Mouse (Mus musculus) MEL (cell line): ENCODE measurements around the gene Nuak2. TPM values are rescaled to one million over a fixed set of nuclear protein-coding genes. Genes with fewer than 3 reads are reported as not detected.

ENCODE experiments used
- DNase-seq: peaks from one replicate; pipeline ENCODE4 v3.0.0; 2011; ENCODE audit warnings: low read depth, low spot score
- H3K27ac ChIP-seq: 2 replicates; pipeline ENCODE4 v1.5.1; 2012; ENCODE audit warnings: low read depth, mild to moderate bottlenecking, control low read depth, low read length, moderate library complexity; ENCODE audit not compliant: control insufficient read depth
- H3K27me3 ChIP-seq, 2 experiments: fragments of 150-350 bp in 1 of 2; sonication (generic) in 1 of 2; 2 replicates each; pipeline ENCODE4 v1.6.1; 2012; ENCODE audit warnings: low read length in 2 of 2, mild to moderate bottlenecking in 2 of 2, improper control_type of control experiment in 1 of 2, moderate library complexity in 1 of 2; ENCODE audit not compliant: insufficient read depth in 2 of 2, control insufficient read depth in 1 of 2
- H3K36me3 ChIP-seq, 2 experiments: 2 replicates each; pipeline ENCODE4 v1.6.1; 2012 to 2014; ENCODE audit warnings: low read length in 2 of 2, improper control_type of control experiment in 1 of 2, inconsistent platforms in 1 of 2, mild to moderate bottlenecking in 1 of 2; ENCODE audit not compliant: insufficient read depth in 2 of 2, control insufficient read depth in 1 of 2
- H3K4me1 ChIP-seq, 2 experiments: fragments of 150-350 bp in 1 of 2; sonication (generic) in 1 of 2; 2 replicates each; pipeline ENCODE4 v1.6.1; 2012; ENCODE audit warnings: low read length in 2 of 2, improper control_type of control experiment in 1 of 2, mild to moderate bottlenecking in 1 of 2; ENCODE audit not compliant: insufficient read depth in 2 of 2, control insufficient read depth in 1 of 2
- H3K4me3 ChIP-seq, 2 experiments: fragments of 150-350 bp in 1 of 2; sonication (generic) in 1 of 2; 2 replicates each; pipeline ENCODE4 v1.5.1; 2012; ENCODE audit warnings: low read depth in 2 of 2, low read length in 2 of 2, mild to moderate bottlenecking in 2 of 2, moderate library complexity in 2 of 2, control low read depth in 1 of 2, improper control_type of control experiment in 1 of 2; ENCODE audit not compliant: control insufficient read depth in 1 of 2, insufficient read depth in 1 of 2
- H3K79me2 ChIP-seq: 2 replicates; pipeline ENCODE4 v1.6.1; 2012; ENCODE audit warnings: mild to moderate bottlenecking, low read length, moderate library complexity; ENCODE audit not compliant: control insufficient read depth, poor library complexity, insufficient read depth
- H3K9ac ChIP-seq: 2 replicates; pipeline ENCODE4 v1.6.1; 2012; ENCODE audit warnings: low read depth, mild to moderate bottlenecking, control low read depth, low read length, moderate library complexity; ENCODE audit not compliant: control insufficient read depth, poor library complexity, severe bottlenecking
- H3K9me3 ChIP-seq: fragments of 150-350 bp; sonication (generic); replicated peaks from 2 replicates; pipeline ENCODE4 v1.6.1; 2012; ENCODE audit warnings: mild to moderate bottlenecking, low read length, improper control_type of control experiment, moderate library complexity; ENCODE audit not compliant: insufficient read depth
- BHLHE40 ChIP-seq: IDR thresholded peaks from 2 replicates; pipeline ENCODE4 v1.6.1; 2012; ENCODE audit warnings: low read depth, mild to moderate bottlenecking, inconsistent platforms, low read length, improper control_type of control experiment, borderline replicate concordance
- CHD2 ChIP-seq: IDR thresholded peaks from 2 replicates; pipeline ENCODE4 v1.6.1; 2011; ENCODE audit warnings: low read length, improper control_type of control experiment
- CTCF ChIP-seq, 3 experiments: IDR thresholded peaks in 2 of 3; conservative IDR thresholded peaks in 1 of 3; 2 replicates each; pipeline ENCODE4 v1.5.1; 2011 to 2012; ENCODE audit warnings: low read length in 3 of 3, low read depth in 2 of 3, mild to moderate bottlenecking in 2 of 3, improper control_type of control experiment in 1 of 3, inconsistent platforms in 1 of 3, mixed read lengths in 1 of 3, moderate library complexity in 1 of 3; ENCODE audit not compliant: control insufficient read depth in 1 of 3, insufficient read depth in 1 of 3, poor library complexity in 1 of 3, severe bottlenecking in 1 of 3
- E2F4 ChIP-seq: IDR thresholded peaks from 2 replicates; pipeline ENCODE4 v1.6.1; 2011; ENCODE audit warnings: low read depth, low read length, improper control_type of control experiment, borderline replicate concordance
- ELF1 ChIP-seq: IDR thresholded peaks from 2 replicates; pipeline ENCODE4 v1.6.1; 2014; ENCODE audit warnings: low read depth, mild to moderate bottlenecking, inconsistent platforms, low read length, improper control_type of control experiment, moderate library complexity
- EP300 ChIP-seq, 2 experiments: IDR thresholded peaks; 2 replicates each; pipeline ENCODE4 v1.6.1; 2011; ENCODE audit warnings: improper control_type of control experiment in 2 of 2, low read length in 2 of 2, low read depth in 1 of 2, mild to moderate bottlenecking in 1 of 2
- ETS1 ChIP-seq: IDR thresholded peaks from 2 replicates; pipeline ENCODE4 v1.6.1; 2012; ENCODE audit warnings: low read depth, mild to moderate bottlenecking, inconsistent platforms, low read length, improper control_type of control experiment, moderate library complexity
- HCFC1 ChIP-seq: IDR thresholded peaks from 2 replicates; pipeline ENCODE4 v1.6.1; 2012; ENCODE audit warnings: low read depth, mild to moderate bottlenecking, inconsistent platforms, low read length, improper control_type of control experiment, moderate library complexity
- JUND ChIP-seq: IDR thresholded peaks from 2 replicates; pipeline ENCODE4 v1.6.1; 2011; ENCODE audit warnings: low read depth, mild to moderate bottlenecking, improper control_type of control experiment, low read length
- KAT2A ChIP-seq: conservative IDR thresholded peaks from 2 replicates; pipeline ENCODE4 v1.6.1; 2012; ENCODE audit warnings: low read depth, low read length, improper control_type of control experiment, inconsistent platforms
- MAFK ChIP-seq: IDR thresholded peaks from 2 replicates; pipeline ENCODE4 v1.6.1; 2011; ENCODE audit warnings: low read depth, mild to moderate bottlenecking, low read length, improper control_type of control experiment, borderline replicate concordance
- MAX ChIP-seq: IDR thresholded peaks from 2 replicates; pipeline ENCODE4 v1.6.1; 2011; ENCODE audit warnings: low read length, improper control_type of control experiment
- MXI1 ChIP-seq: IDR thresholded peaks from 2 replicates; pipeline ENCODE4 v1.6.1; 2011; ENCODE audit warnings: mild to moderate bottlenecking, low read depth, low read length, improper control_type of control experiment
- MYB ChIP-seq: IDR thresholded peaks from 2 replicates; pipeline ENCODE4 v1.6.1; 2011; ENCODE audit warnings: mild to moderate bottlenecking, low read depth, low read length, improper control_type of control experiment
- NRF1 ChIP-seq: IDR thresholded peaks from 2 replicates; pipeline ENCODE4 v1.6.1; 2014; ENCODE audit warnings: low read depth, mild to moderate bottlenecking, inconsistent platforms, low read length, improper control_type of control experiment, moderate library complexity; ENCODE audit not compliant: poor library complexity, insufficient read depth, severe bottlenecking
- POLR2AphosphoS5 ChIP-seq: IDR thresholded peaks from 2 replicates; pipeline ENCODE4 v1.6.1; 2012; ENCODE audit warnings: low read depth, borderline replicate concordance, mild to moderate bottlenecking, inconsistent platforms, low read length, moderate library complexity, mixed read lengths
- SIN3A ChIP-seq: IDR thresholded peaks from 2 replicates; pipeline ENCODE4 v1.6.1; 2012; ENCODE audit warnings: low read length, improper control_type of control experiment, inconsistent platforms
- TAL1 ChIP-seq: IDR thresholded peaks from 2 replicates; pipeline ENCODE4 v1.6.1; 2012; ENCODE audit warnings: mild to moderate bottlenecking, inconsistent platforms, low read length, moderate library complexity, mixed read lengths
- UBTF ChIP-seq: IDR thresholded peaks from 2 replicates; pipeline ENCODE4 v1.6.1; 2012; ENCODE audit warnings: low read depth, mild to moderate bottlenecking, inconsistent platforms, low read length, improper control_type of control experiment, moderate library complexity, borderline replicate concordance; ENCODE audit not compliant: insufficient read depth
- ZC3H11A ChIP-seq: IDR thresholded peaks from 2 replicates; pipeline ENCODE4 v1.6.1; 2012; ENCODE audit warnings: low read depth, mild to moderate bottlenecking, inconsistent platforms, low read length, improper control_type of control experiment
- ZKSCAN1 ChIP-seq: IDR thresholded peaks from 2 replicates; pipeline ENCODE4 v1.6.1; 2012; ENCODE audit warnings: low read depth, mild to moderate bottlenecking, inconsistent platforms, low read length, improper control_type of control experiment, moderate library complexity
- ZMIZ1 ChIP-seq: IDR thresholded peaks from 2 replicates; pipeline ENCODE4 v1.6.1; 2012; ENCODE audit warnings: low read depth, mild to moderate bottlenecking, inconsistent platforms, low read length, improper control_type of control experiment, moderate library complexity
- polyA plus RNA-seq, 2 experiments: library from polyadenylated mRNA; stranded (reverse) in 1 of 2; unstranded in 1 of 2; fragments of >175 nt in 1 of 2; fragments of >200 nt in 1 of 2; gene quantifications; 2 replicates each; pipeline versions ENCODE4 v1.2.1 to v1.2.4; 2012; ENCODE audit warnings: low replicate concordance in 2 of 2, low read depth in 1 of 2; ENCODE audit not compliant: insufficient read length in 2 of 2, insufficient read depth in 1 of 2, missing spikeins in 1 of 2
- total RNA-seq: library from RNA; depleted of rRNA; stranded (reverse); fragments of 300-350 nt; gene quantifications from 2 replicates; pipeline ENCODE4 v1.2.3, GENCODE M21; 2012

The Nuak2 gene
- total and polyA plus RNA-seq, 3 experiments = 3.0 to 3.2 TPM; not detected in 1

DNA sequence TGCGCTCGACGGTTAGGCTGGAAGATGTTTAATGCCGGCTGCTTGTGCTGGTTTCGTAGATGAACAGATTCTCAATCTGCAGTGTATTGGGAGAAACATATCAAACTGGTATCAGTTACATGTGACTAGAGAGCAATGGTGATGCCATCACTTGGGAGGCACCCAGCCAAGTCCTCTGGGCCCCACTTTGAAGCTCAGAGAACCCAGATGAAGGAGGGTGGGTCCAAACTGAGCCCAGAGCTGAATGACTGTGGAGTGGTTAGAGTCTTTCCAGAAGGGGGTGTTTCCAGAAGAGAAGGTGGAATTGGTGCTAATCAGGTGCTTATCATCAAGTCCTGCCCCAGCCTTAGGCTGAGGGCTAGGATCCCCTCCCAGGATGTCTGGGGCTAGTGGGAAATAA is 14.7 kb upstream of the Nuak2 start:
- TF ChIP-seq TAL1 (no peak), ZMIZ1 (no peak), EP300 (IDR thresholded peaks at IDR 0.05; ENCODE audit: low read depth in 1 of 2, low read length in 2 of 2) (no peak), SIN3A (no peak), MAX (no peak), HCFC1 (no peak), ELF1 (no peak), MYB (no peak), KAT2A (no peak), BHLHE40 (no peak), CTCF (IDR thresholded peaks at IDR 0.05 in 2 of 3, conservative IDR thresholded peaks at IDR 0.05 in 1 of 3; ENCODE audit: control insufficient read depth in 1 of 3, insufficient read depth in 1 of 3, low read depth in 2 of 3, low read length in 3 of 3, poor library complexity in 1 of 3, severe bottlenecking in 1 of 3) (no peak), CHD2 (no peak), E2F4 (no peak), POLR2AphosphoS5 (no peak), ETS1 (no peak), MAFK (no peak)
- Histone ChIP-seq H3K27ac (no peak overlapping the region), H3K4me3 (no peak overlapping the region), H3K9me3 (no peaks in the 10 kb centered on the region), H3K27me3 (peaks cover 4 to 5% of the 10 kb centered on the region in 2 experiments; a peak in 3 of 4 replicates), H3K79me2 (no peaks in the 10 kb centered on the region), H3K4me1 (no peaks in the 10 kb centered on the region), H3K36me3 (no peaks in the 10 kb centered on the region), H3K9ac (no peak overlapping the region)
- no peak for DNase-seq

DNA sequence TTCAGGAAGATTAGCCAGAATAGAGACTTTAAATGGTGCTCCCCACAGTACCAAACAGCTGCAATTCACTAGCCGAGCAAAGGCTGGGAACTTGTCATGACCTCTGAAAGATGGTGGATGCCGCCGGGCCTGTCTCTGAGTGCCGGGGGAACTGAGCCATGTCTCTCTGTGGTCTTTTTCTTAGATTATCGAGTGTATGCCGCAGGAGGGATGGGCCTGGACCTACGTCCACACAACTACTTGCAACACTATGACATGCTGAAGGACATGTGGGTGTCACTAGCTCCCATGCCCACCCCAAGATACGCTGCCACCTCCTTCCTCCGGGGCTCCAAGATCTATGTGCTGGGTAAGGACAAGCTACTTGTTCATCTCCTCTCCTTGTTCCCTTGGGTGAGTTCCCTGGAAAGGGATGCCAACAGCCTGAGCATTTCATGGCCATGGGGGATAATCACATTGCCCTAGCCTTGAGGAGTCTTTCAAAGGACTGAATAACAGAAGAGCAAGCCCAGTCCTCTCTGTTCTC is 13.5 kb upstream of the Nuak2 start:
- H3K9me3 ChIP-seq = no peaks in the 10 kb centered on the region
- H3K4me3 ChIP-seq = no peak overlapping the region
- H3K27me3 ChIP-seq = peaks cover 4 to 5% of the 10 kb centered on the region in 2 experiments; a peak in 3 of 4 replicates
- no peak for DNase-seq
- no peak overlapping the region for H3K9ac ChIP-seq
- H3K36me3 ChIP-seq = no peaks in the 10 kb centered on the region
- H3K27ac ChIP-seq = no peak overlapping the region
- no peaks in the 10 kb centered on the region for H3K79me2 ChIP-seq
- H3K4me1 ChIP-seq = no peaks in the 10 kb centered on the region
- TF ChIP-seq UBTF = no peak
- TF ChIP-seq ZMIZ1 = no peak
- TF ChIP-seq ZC3H11A = no peak
- no peak for TF ChIP-seq MXI1
- TF ChIP-seq KAT2A = no peak
- no peak for TF ChIP-seq JUND
- no peak for TF ChIP-seq ZKSCAN1
- TF ChIP-seq E2F4 = no peak
- TF ChIP-seq NRF1 = no peak
- TF ChIP-seq BHLHE40 = no peak
- no peak for TF ChIP-seq MAFK
- TF ChIP-seq MYB = no peak
- TF ChIP-seq EP300 (IDR thresholded peaks at IDR 0.05; ENCODE audit: low read depth in 1 of 2, low read length in 2 of 2) = no peak
